Mouse (Mus musculus): Measurements from ENCODE around the gene Olfr322. TPM values are rescaled to one million over a fixed set of nuclear protein-coding genes. Genes with fewer than 3 reads are reported as not detected.
"Not testable (repeated sequence)": the region's sequence is repeated elsewhere in the genome, so short reads cannot be mapped to it uniquely, and the experiment has no call there.

Olfr322 gene
- polyA plus RNA-seq, 1 experiment: not detected

DNA sequence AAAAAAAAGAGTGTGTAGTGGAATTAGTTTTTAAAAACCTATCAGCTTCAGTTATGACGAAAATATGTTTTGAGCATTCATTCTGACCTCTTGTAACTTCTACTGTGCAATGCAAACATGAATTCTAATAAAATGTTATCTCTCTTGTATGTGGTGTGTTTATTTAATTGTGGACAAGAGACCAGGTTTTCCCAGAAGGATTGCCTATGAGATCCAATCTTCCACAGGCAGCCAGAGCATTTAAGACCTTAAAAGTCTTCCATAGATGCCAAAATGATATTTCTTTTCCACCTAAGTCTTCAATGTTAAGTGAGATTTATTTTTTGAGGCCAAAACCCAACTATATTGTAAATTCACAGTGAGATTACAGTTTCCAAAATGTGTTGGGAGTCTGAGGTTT lies 22.2 kb downstream of the Olfr322 start, which contains the start of gene Olfr320:
Olfr320 (plus strand) TSS at position 301 of the 400 bp plus-strand sequence.
- H3K9me3 ChIP-seq (replicated peaks; ENCODE audit: control insufficient read depth, insufficient read depth, low read length, poor library complexity, severe bottlenecking): no peaks in the 10 kb centered on the region
- no peaks in the 10 kb centered on the region for H3K36me3 ChIP-seq (ENCODE audit: control insufficient read depth, insufficient read depth, low read length, poor library complexity, severe bottlenecking)
- no peak within 1 kb of the TSS for H3K4me3 ChIP-seq (ENCODE audit: low read depth, low read length)
- no peak for TF ChIP-seq EP300 (IDR thresholded peaks at IDR 0.05; ENCODE audit: insufficient read depth, low read depth, low read length)
- TF ChIP-seq POLR2A (IDR thresholded peaks at IDR 0.05; ENCODE audit: insufficient read depth, low read length): no peak
- TF ChIP-seq CTCF (IDR thresholded peaks at IDR 0.05; ENCODE audit: low read depth, low read length): no peak
- H3K27me3 ChIP-seq (ENCODE audit: control insufficient read depth, insufficient read depth, low read length, poor library complexity, severe bottlenecking): no peaks in the 10 kb centered on the region; the same call in 1 of the 2 replicates
- no peak within 1 kb of the TSS for H3K9ac ChIP-seq (ENCODE audit: low read depth, poor library complexity, severe bottlenecking)
- H3K4me1 ChIP-seq (ENCODE audit: control insufficient read depth, insufficient read depth, low read length): no peaks in the 10 kb centered on the region
- no peak within 1 kb of the TSS for H3K27ac ChIP-seq (ENCODE audit: insufficient read depth, low read length)

DNA sequence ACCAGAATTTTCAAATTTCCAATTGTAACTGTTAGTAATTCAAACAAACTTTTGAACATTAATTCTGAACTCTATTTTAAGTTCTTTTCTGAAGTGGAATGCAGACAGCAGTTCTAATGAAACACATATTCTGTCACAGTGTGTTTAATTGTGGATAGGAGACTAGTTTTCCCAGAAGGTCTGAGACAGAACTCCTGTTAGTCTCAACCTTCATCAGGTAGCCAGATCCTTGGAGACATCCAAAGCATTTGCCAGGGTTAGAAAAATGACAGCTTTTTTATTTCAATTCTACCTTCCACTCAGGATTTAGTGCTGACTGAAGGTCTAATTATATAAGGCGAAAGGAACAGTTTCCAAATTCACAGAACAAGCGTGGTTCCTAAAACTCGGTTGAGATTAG lies 40.3 kb downstream of the Olfr322 start, which contains the start of gene Olfr319:
Olfr319 (plus strand) TSS at position 301 of the 400 bp plus-strand sequence.
- Histone ChIP-seq H3K9me3 (replicated peaks; ENCODE audit: control insufficient read depth, insufficient read depth, low read length, poor library complexity, severe bottlenecking) (peaks cover 24% of the 10 kb centered on the region), H3K27ac (ENCODE audit: insufficient read depth, low read length) (no peak within 1 kb of the TSS), H3K4me1 (ENCODE audit: control insufficient read depth, insufficient read depth, low read length) (no peaks in the 10 kb centered on the region), H3K9ac (ENCODE audit: low read depth, poor library complexity, severe bottlenecking) (no peak within 1 kb of the TSS), H3K36me3 (ENCODE audit: control insufficient read depth, insufficient read depth, low read length, poor library complexity, severe bottlenecking) (no peaks in the 10 kb centered on the region), H3K4me3 (ENCODE audit: low read depth, low read length) (no peak within 1 kb of the TSS), H3K27me3 (ENCODE audit: control insufficient read depth, insufficient read depth, low read length, poor library complexity, severe bottlenecking) (no peaks in the 10 kb centered on the region)
- TF ChIP-seq EP300 (IDR thresholded peaks at IDR 0.05; ENCODE audit: insufficient read depth, low read depth, low read length) (no peak), POLR2A (IDR thresholded peaks at IDR 0.05; ENCODE audit: insufficient read depth, low read length) (no peak), CTCF (IDR thresholded peaks at IDR 0.05; ENCODE audit: low read depth, low read length) (no peak)

DNA sequence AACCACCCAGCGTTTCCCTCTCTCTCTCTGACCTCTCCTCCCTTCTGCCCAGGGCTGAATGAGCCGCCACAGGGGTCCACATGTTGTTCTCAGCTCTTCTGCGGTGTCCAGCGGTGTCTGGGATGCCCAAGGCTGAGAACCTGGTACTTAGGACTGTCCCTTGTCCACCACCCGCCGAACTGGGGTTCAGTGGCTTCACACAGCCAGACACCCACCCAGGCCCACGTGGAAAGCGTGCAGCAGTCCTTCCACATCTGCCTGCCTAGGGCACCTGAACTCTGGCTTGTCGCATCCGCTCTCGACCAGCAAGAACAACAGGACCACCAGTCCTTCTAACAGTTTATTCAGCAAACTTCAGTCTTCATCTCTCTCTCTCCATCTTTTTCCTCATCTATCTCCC lies 50.5 kb downstream of the Olfr322 start:
- Histone ChIP-seq H3K27me3 (ENCODE audit: control insufficient read depth, insufficient read depth, low read length, poor library complexity, severe bottlenecking) (no peaks in the 10 kb centered on the region), H3K27ac (ENCODE audit: insufficient read depth, low read length) (no peak overlapping the region), H3K4me3 (ENCODE audit: low read depth, low read length) (no peak overlapping the region), H3K9me3 (replicated peaks; ENCODE audit: control insufficient read depth, insufficient read depth, low read length, poor library complexity, severe bottlenecking) (no peaks in the 10 kb centered on the region), H3K9ac (ENCODE audit: low read depth, poor library complexity, severe bottlenecking) (no peak overlapping the region), H3K4me1 (ENCODE audit: control insufficient read depth, insufficient read depth, low read length) (no peaks in the 10 kb centered on the region), H3K36me3 (ENCODE audit: control insufficient read depth, insufficient read depth, low read length, poor library complexity, severe bottlenecking) (no peaks in the 10 kb centered on the region)
- TF ChIP-seq POLR2A (IDR thresholded peaks at IDR 0.05; ENCODE audit: insufficient read depth, low read length) (no peak), CTCF (IDR thresholded peaks at IDR 0.05; ENCODE audit: low read depth, low read length) (no peak), EP300 (IDR thresholded peaks at IDR 0.05; ENCODE audit: insufficient read depth, low read depth, low read length) (no peak)

DNA sequence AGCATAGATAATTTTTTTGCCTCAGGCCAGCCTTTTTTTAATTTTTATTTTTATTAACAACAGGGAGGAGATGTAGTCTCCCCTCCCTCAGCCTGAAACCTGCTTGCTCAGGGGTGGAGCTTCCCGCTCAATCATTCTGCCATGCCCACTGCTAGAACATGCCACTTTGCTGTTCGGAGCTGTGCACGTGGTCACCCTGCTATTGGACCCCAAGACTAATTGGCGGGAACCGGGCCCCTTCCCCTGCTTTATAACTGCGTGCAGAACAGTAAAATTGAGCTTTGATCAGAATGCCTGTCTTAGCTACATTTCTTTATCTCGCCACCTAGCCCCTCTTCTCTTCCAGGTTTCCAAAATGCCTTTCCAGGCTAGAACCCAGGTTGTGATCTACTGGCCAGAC lies 59.1 kb downstream of the Olfr322 start:
- H3K4me3 ChIP-seq (ENCODE audit: low read depth, low read length); H3K27me3 ChIP-seq (ENCODE audit: control insufficient read depth, insufficient read depth, low read length, poor library complexity, severe bottlenecking); H3K9ac ChIP-seq (ENCODE audit: low read depth, poor library complexity, severe bottlenecking); H3K4me1 ChIP-seq (ENCODE audit: control insufficient read depth, insufficient read depth, low read length); H3K36me3 ChIP-seq (ENCODE audit: control insufficient read depth, insufficient read depth, low read length, poor library complexity, severe bottlenecking); H3K27ac ChIP-seq (ENCODE audit: insufficient read depth, low read length): not testable (repeated sequence)
- H3K9me3 ChIP-seq (replicated peaks; ENCODE audit: control insufficient read depth, insufficient read depth, low read length, poor library complexity, severe bottlenecking): peaks cover 21% of the 10 kb centered on the region

Other genes starting within 250 kb of the Olfr322 start
- not detected in 2 replicates for gene 1810065E05Rik, start 237.7 kb upstream of the Olfr322 start, polyA plus RNA-seq (2011; ENCODE audit: insufficient read depth, insufficient read length, low read depth, missing spikeins)
- not detected in 2 replicates for gene Gm12253, start 226.2 kb upstream of the Olfr322 start, polyA plus RNA-seq (2011; ENCODE audit: insufficient read depth, insufficient read length, low read depth, missing spikeins)
- not detected in 2 replicates for gene Lypd9, start 205.9 kb upstream of the Olfr322 start, polyA plus RNA-seq (2011; ENCODE audit: insufficient read depth, insufficient read length, low read depth, missing spikeins)
- gene Olfr30, start 196.5 kb upstream of the Olfr322 start, polyA plus RNA-seq (2011; ENCODE audit: insufficient read depth, insufficient read length, low read depth, missing spikeins): not detected in 2 replicates
- gene Olfr332, start 166.2 kb upstream of the Olfr322 start, polyA plus RNA-seq (2011; ENCODE audit: insufficient read depth, insufficient read length, low read depth, missing spikeins): not detected in 2 replicates
- not detected in 2 replicates for gene Olfr331, start 156.2 kb upstream of the Olfr322 start, polyA plus RNA-seq (2011; ENCODE audit: insufficient read depth, insufficient read length, low read depth, missing spikeins)
- not detected in 2 replicates for gene Olfr330, start 123.9 kb upstream of the Olfr322 start, polyA plus RNA-seq (2011; ENCODE audit: insufficient read depth, insufficient read length, low read depth, missing spikeins)
- not detected in 2 replicates for gene Olfr329-ps, start 112.4 kb upstream of the Olfr322 start, polyA plus RNA-seq (2011; ENCODE audit: insufficient read depth, insufficient read length, low read depth, missing spikeins)
- gene Olfr328, start 103.1 kb upstream of the Olfr322 start, polyA plus RNA-seq (2011; ENCODE audit: insufficient read depth, insufficient read length, low read depth, missing spikeins): not detected in 2 replicates
- gene Olfr224, start 88.2 kb upstream of the Olfr322 start, polyA plus RNA-seq (2011; ENCODE audit: insufficient read depth, insufficient read length, low read depth, missing spikeins): not detected in 2 replicates
- not detected in 2 replicates for gene Olfr325, start 81.1 kb upstream of the Olfr322 start, polyA plus RNA-seq (2011; ENCODE audit: insufficient read depth, insufficient read length, low read depth, missing spikeins)
- not detected in 2 replicates for gene Olfr324, start 63.7 kb upstream of the Olfr322 start, polyA plus RNA-seq (2011; ENCODE audit: insufficient read depth, insufficient read length, low read depth, missing spikeins)
- not detected in 2 replicates for gene 2210407C18Rik, start 42.7 kb upstream of the Olfr322 start, polyA plus RNA-seq (2011; ENCODE audit: insufficient read depth, insufficient read length, low read depth, missing spikeins)
- gene Olfr323, start 28.3 kb upstream of the Olfr322 start, polyA plus RNA-seq (2011; ENCODE audit: insufficient read depth, insufficient read length, low read depth, missing spikeins): not detected in 2 replicates
- gene Trim58, start 18.3 kb upstream of the Olfr322 start, polyA plus RNA-seq (2011; ENCODE audit: insufficient read depth, insufficient read length, low read depth, missing spikeins): not detected in 2 replicates
- not detected in 2 replicates for gene Olfr320, start 22.3 kb downstream of the Olfr322 start, polyA plus RNA-seq (2011; ENCODE audit: insufficient read depth, insufficient read length, low read depth, missing spikeins)
- not detected in 2 replicates for gene Olfr319, start 40.4 kb downstream of the Olfr322 start, polyA plus RNA-seq (2011; ENCODE audit: insufficient read depth, insufficient read length, low read depth, missing spikeins)
- not detected in 2 replicates for gene Olfr318, start 65.2 kb downstream of the Olfr322 start, polyA plus RNA-seq (2011; ENCODE audit: insufficient read depth, insufficient read length, low read depth, missing spikeins)
- gene Olfr317, start 80.4 kb downstream of the Olfr322 start, polyA plus RNA-seq (2011; ENCODE audit: insufficient read depth, insufficient read length, low read depth, missing spikeins): not detected in 2 replicates
- not detected in 2 replicates for gene Olfr316, start 94.0 kb downstream of the Olfr322 start, polyA plus RNA-seq (2011; ENCODE audit: insufficient read depth, insufficient read length, low read depth, missing spikeins)
- gene Olfr315, start 114.4 kb downstream of the Olfr322 start, polyA plus RNA-seq (2011; ENCODE audit: insufficient read depth, insufficient read length, low read depth, missing spikeins): not detected in 2 replicates
- gene Olfr314, start 124.2 kb downstream of the Olfr322 start, polyA plus RNA-seq (2011; ENCODE audit: insufficient read depth, insufficient read length, low read depth, missing spikeins): not detected in 2 replicates
- not detected in 2 replicates for gene Fam183b, start 143.2 kb downstream of the Olfr322 start, polyA plus RNA-seq (2011; ENCODE audit: insufficient read depth, insufficient read length, low read depth, missing spikeins)
- not detected in 2 replicates for gene Olfr313, start 156.2 kb downstream of the Olfr322 start, polyA plus RNA-seq (2011; ENCODE audit: insufficient read depth, insufficient read length, low read depth, missing spikeins)
- gene Olfr312, start 170.5 kb downstream of the Olfr322 start, polyA plus RNA-seq (2011; ENCODE audit: insufficient read depth, insufficient read length, low read depth, missing spikeins): not detected in 2 replicates
- gene Olfr311, start 180.5 kb downstream of the Olfr322 start, polyA plus RNA-seq (2011; ENCODE audit: insufficient read depth, insufficient read length, low read depth, missing spikeins): not detected in 2 replicates
- 3.2 and 5.2 TPM in 2 replicates for gene Gm12258, start 188.4 kb downstream of the Olfr322 start, polyA plus RNA-seq (2011; ENCODE audit: insufficient read depth, insufficient read length, low read depth, missing spikeins)
- gene 2810021J22Rik, start 208.4 kb downstream of the Olfr322 start, polyA plus RNA-seq (2011; ENCODE audit: insufficient read depth, insufficient read length, low read depth, missing spikeins): 6.9 and 7.7 TPM in 2 replicates
- 5.1 and 6.1 TPM in 2 replicates for gene Zfp39, start 245.4 kb downstream of the Olfr322 start, polyA plus RNA-seq (2011; ENCODE audit: insufficient read depth, insufficient read length, low read depth, missing spikeins)

All from ES-Bruce4 (cell line).